Mouse (Mus musculus) lung, postnatal 4 days (tissue): ENCODE data around the gene Pard3b.
"Not testable (repeated sequence)": the region's sequence is repeated elsewhere in the genome, so short reads cannot be mapped to it uniquely, and the experiment has no call there.

Experiments
- DNase-seq, 2 experiments: peaks; one replicate each; pipeline ENCODE4 v3.0.0; 2021

Gene Pard3b

GRCm38 (mm10) chr1:62598551-62598950 lies 959.9 kb downstream of the Pard3b start:
- no peak for DNase-seq

DNA sequence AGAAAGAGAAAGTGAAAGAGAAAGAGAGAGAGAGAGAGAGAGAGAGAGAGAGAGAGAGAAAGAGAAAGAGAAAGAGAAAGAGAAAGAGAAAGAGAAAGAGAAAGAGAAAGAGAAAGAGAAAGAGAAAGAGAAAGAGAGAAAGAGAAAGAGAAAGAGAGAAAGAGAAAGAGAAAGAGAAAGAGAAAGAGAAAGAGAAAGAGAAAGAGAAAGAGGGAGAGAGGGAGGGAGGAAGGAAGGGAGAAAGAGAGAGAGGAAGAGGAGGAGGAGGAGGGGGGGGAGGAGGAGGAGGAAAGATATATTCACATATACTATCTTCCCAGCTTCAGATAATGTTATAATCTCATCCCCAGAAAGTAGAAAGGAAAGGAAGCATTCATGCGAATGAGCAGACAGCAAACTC lies 966.0 kb downstream of the Pard3b start:
- not testable (repeated sequence) for DNase-seq

- no peak for DNase-seq
These were observed 979.6 kb downstream of the Pard3b start for GRCm38 (mm10) chr1:62618109-62618665.

GRCm38 (mm10) chr1:62619456-62619855 lies 980.8 kb downstream of the Pard3b start:
- DNase-seq = no peak

DNA sequence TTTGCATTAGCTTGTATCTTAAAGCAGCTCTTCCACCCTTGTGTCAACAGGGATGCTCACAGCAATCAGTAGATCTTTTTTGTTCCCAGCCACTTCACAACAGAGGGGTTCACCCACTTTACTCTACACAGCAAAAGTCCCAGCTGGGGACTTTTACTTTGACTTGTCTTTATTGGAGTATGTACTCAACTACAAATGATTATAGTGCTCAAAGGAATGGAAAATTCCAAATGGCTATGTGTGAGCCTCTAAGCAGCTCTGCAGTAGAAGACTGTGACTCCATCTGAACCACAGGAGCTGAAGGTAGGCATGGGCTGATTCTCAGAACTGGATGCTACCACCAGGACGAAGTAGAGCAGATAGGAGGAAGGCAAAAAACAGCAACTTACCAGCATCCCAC lies 983.8 kb downstream of the Pard3b start:
- no peak for DNase-seq

- DNase-seq = no peak
These were observed 985.5 kb downstream of the Pard3b start for GRCm38 (mm10) chr1:62624166-62624565.

DNA sequence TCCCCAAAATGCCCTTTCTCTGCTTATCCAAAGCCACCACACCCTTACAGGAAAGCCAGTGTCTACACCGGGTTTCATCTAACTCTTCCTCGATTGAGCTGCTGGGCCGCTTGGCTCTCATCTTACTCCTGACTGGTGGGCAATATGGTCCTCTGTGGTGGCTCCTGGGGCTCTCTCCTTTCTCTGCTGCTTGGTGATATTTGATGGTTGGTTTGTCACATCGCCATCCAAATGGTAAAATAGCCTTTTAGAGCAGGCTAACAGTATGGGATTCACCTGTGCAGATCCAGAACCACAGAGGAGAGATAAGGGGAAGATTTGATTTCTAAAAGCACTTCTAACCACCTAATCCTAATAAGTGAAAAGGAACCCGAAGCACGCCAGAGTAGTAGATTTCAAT lies 986.2 kb downstream of the Pard3b start:
- no peak for DNase-seq

DNA sequence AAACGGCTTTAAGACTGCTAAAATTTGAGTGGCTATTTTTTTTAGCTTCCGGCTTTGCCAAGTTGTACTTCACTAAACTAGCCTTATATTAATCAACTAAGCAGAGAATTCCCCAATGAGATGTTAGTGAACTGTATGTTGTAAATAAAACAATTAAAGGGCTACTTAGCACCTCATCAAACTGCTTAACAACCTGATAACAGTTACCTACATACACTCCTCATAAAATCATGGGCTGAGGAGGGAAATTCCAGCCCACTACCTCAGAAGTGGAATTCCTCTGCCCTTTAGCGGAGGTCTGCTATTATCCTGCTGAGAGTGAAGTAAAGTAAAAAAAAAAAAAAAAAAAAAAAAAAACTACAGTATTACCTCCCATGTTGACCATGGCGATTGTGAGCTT lies 986.7 kb downstream of the Pard3b start:
- DNase-seq = no peak

- DNase-seq = no peak
These were observed 987.3 kb downstream of the Pard3b start for GRCm38 (mm10) chr1:62625819-62626505.

GRCm38 (mm10) chr1:62629952-62630351 lies 991.3 kb downstream of the Pard3b start:
- DNase-seq = peak; percentile 33 to 70

DNA sequence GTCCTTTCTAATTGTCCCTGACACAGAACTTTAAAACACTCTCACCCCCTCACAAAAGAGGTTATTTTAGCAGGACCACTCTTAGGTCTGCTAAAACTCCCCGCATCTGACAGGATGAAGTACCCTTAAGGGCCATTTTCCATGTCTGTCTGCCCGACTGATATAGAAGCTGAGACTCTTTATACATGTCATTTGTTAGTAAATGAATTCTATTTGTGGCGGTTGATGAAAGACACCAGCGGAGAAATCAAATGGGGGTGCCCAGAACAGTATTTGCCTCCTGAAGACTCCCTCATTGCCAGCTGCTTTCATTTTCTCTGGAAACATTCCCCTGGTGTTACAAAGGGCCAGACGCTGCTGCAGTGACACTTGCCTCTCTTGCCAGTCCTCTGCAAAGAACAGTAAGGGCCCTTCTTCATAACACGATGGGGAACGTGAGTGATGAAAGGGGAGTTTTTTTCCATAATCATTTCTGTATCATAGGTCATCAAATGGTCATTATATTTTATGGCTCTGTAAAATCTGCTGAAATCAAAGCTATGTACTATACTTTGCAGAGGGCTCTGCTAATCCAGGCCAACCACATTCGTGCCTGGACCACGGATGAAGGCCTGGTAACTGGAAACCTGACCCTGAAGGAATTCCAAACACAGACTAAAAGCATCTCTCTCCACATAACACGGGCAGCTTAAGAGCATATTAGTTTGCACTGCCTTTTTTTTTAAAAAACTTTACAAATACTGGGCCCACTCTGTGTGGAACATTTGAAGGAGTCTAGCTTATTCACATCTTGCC lies 993.1 kb downstream of the Pard3b start:
- no peak for DNase-seq

- DNase-seq = no peak
These were observed 994.3 kb downstream of the Pard3b start for GRCm38 (mm10) chr1:62632886-62633285.

DNA sequence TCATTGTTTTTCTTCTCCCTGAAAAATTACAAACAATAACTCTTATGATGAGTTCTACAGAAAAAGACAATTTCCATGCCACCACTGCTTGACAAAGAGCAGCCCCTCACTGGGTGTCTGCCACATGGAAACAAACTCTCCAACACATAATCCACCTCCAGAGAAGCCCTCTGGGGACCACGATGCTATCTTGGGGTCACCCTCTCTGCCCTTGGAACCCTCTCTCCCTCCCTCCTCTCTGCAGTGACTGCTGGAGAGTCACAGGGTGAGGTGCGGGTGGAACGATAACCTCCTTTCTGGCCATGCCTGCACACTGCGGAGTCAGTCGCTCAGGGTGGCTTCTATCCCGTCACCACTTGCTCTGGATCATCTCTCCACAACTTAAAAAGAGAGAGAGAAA lies 996.6 kb downstream of the Pard3b start:
- no peak for DNase-seq

DNA sequence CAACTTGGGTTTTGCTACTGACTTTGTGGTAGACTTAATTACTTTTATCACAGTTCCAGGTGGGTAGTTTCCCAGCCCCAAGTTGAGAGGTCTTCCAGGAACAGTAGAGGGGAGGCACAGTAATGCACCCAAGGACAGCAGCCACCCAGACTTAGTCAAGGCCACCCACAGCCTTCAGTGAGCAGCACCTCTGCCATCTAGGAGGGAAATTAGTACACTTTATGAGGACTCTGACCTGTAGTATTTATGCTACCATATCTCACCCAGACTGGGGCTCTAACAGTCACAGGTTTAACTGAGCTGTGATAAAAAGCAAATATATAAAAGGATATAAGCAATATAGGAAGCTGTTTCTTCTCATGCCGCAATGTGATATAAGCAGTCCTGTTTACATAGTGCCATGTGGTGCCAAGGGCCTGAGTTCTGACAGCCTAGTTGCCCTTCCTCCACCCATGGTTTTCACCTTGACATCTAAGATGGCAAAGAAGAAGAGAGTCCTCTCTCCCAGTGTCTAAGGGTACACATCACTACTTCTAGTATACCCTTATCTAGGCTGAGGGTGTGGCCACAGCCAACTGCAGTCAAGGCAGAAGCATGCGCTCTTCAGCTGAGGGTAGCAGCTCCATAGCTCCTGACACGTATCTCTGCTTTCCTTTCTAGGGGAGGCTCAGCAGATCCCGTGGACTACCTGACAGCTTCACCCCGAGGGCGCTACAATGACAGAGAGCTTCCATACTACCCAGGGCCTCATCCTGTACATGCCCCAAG lies 998.5 kb downstream of the Pard3b start:
- no peak for DNase-seq

DNA sequence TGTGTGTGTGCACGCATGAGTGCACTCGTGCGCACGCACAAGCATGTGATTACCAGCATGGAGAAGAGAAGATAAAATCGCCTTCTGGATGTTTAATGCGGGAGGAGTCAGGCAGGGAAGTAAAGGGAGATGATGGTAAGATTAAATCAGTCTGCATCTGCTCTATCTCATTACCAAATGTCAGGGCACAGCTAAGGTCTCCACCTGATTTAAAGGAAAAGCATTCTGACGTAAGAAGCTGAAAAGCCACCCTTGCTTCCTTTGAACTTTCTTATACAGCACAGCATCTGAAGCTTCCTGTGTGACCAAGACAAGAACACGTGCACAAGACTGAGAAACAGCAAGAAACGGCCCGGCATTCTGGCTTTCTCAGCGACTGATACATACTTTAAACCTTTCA lies 1000.4 kb downstream of the Pard3b start:
- no peak for DNase-seq

GRCm38 (mm10) chr1:62639440-62639839 lies 1000.8 kb downstream of the Pard3b start:
- DNase-seq = no peak

GRCm38 (mm10) chr1:62644631-62645278 lies 1006.1 kb downstream of the Pard3b start:
- no peak for DNase-seq

DNA sequence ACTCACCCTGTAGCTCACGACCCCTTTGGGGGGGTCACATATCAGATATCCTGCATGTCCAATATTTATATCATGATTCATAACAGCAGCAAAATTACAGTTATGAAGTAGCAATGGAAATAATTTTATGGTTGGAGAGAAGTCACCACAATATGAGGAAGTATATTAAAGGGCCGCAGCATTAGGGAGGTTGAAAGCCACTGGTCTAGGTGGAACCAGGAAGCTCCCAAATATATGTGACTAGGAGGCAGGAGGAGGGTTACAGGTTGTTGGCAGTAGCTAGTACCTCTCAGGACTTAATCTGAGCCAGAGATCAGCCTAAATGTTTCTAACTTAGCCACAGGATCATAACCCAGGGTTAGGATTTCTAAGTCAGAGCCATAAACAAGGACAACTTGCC lies 1008.2 kb downstream of the Pard3b start:
- DNase-seq = no peak

DNA sequence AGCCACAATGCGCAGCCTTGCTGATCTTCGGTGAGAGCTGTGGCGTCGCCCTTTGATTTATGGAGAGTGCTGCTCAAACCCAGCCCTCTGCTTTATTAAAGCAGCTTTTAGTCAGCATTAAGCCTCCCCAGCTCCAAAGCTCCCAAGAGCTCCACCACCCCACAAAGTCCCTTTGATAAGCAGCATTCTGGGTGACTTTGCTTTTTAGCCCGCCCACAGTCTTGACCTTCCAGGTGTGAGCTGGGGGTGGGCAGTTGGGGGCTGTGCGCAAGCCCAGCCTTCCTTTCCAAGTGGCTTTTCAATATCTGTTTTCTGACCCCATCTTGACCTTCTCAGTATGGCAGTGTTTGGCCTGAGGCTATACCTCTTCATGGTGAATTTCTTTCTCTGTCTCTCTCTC lies 1009.5 kb downstream of the Pard3b start:
- DNase-seq = no peak

- no peak for DNase-seq
These were observed 1010.0 kb downstream of the Pard3b start for GRCm38 (mm10) chr1:62648591-62648990.

DNA sequence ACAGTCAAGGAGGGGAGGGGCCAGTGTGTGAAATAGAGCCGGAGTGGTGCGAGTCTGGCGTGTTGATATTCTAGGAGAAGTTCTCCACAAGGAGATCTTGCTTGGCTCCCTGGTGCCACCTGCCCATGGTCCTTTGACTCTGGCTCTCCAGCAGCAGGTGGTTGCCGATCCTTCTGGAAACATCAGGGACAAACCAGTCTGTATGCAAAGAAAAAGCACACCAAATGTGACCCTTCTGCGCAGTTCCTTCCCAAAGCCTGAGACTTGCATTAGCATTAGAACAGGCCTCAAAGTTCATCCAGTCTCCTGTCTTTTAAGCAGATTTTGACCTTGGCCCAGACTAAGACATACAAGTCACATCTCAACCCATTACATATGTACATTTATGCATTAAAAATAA lies 1011.9 kb downstream of the Pard3b start:
- no peak for DNase-seq

- no peak for DNase-seq
These were observed 1015.8 kb downstream of the Pard3b start for GRCm38 (mm10) chr1:62654436-62654835.
